Mouse (Mus musculus) intestine, postnatal 0 days (tissue): ENCODE measurements around the gene 4931422A03Rik. TPM values are rescaled to one million over a fixed set of nuclear protein-coding genes. Genes with fewer than 3 reads are reported as not detected.
A peak's percentile ranks its signal among the peaks of the same experiment; 100 is the strongest.
"Not testable (repeated sequence)": the region's sequence is repeated elsewhere in the genome, so short reads cannot be mapped to it uniquely, and the experiment has no call there.

ENCODE experiments used
- ATAC-seq: fragments of 200-750 bp; cut with Nextera tagmentation; 2 replicates; pipeline ENCODE4 v1.8.0; 2017; ENCODE audit warnings: mild to moderate bottlenecking, moderate TSS enrichment, moderate library complexity
- H3K27ac ChIP-seq: fragments of 300-500 bp; sonication (generic); 2 replicates; pipeline ENCODE4 v1.5.1; 2014; ENCODE audit warnings: mild to moderate bottlenecking, low read depth, low read length, moderate library complexity
- H3K27me3 ChIP-seq: fragments of 300-500 bp; sonication (generic); replicated peaks from 2 replicates; pipeline ENCODE4 v1.6.1; 2014; ENCODE audit warnings: low read length, mixed read lengths; ENCODE audit not compliant: control insufficient read depth, insufficient read depth
- H3K36me3 ChIP-seq: fragments of 300-500 bp; sonication (generic); 2 replicates; pipeline ENCODE4 v1.6.1; 2014; ENCODE audit warnings: mild to moderate bottlenecking, moderate library complexity; ENCODE audit not compliant: control insufficient read depth, insufficient read depth
- H3K4me1 ChIP-seq: fragments of 300-500 bp; sonication (generic); replicated peaks from 2 replicates; pipeline ENCODE4 v1.6.1; 2014; ENCODE audit warnings: antibody characterized with exemption, low read length, mixed read lengths; ENCODE audit not compliant: control insufficient read depth, insufficient read depth
- H3K4me2 ChIP-seq: fragments of 300-500 bp; sonication (generic); replicated peaks from 2 replicates; pipeline ENCODE4 v1.6.1; 2014; ENCODE audit warnings: low read depth, mild to moderate bottlenecking, moderate library complexity
- H3K4me3 ChIP-seq: fragments of 300-500 bp; sonication (generic); 2 replicates; pipeline ENCODE4 v1.5.1; 2014; ENCODE audit warnings: low read depth, low read length
- H3K9ac ChIP-seq: fragments of 300-500 bp; sonication (generic); 2 replicates; pipeline ENCODE4 v1.6.1; 2014; ENCODE audit warnings: mild to moderate bottlenecking, low read depth, low read length
- H3K9me3 ChIP-seq: fragments of 300-500 bp; sonication (generic); 2 replicates; pipeline ENCODE4 v1.6.1; 2016; ENCODE audit warnings: mixed run types; ENCODE audit not compliant: control insufficient read depth
- CTCF ChIP-seq: sonication (generic); IDR thresholded peaks from 2 replicates; pipeline ENCODE4 v1.5.1; 2016; ENCODE audit warnings: low read depth, mild to moderate bottlenecking, control low read depth, antibody characterized with exemption, moderate library complexity
- WGBS: fragments of 180-500 bp; shearing (Covaris S2); extraction: QIAGEN DNeasy Blood & Tissue Kit; methylation state at CpG from one replicate; pipeline ENCODE4 v1.1.7; 2014; 5-methylcytosine and 5-hydroxymethylcytosine counted together
- polyA plus RNA-seq: library from polyadenylated mRNA; unstranded; fragments of >200 nt; fragmentation: Nextera tagmentation; extraction: Ambion mirVana; gene quantifications from 2 replicates; pipeline ENCODE4 v1.2.1, GENCODE M21; 2015

Gene 4931422A03Rik
- polyA plus RNA-seq, 1 experiment from 2014 or later: 0.83 TPM

GRCm38 (mm10) chr2:104032056-104032455, 3.9 kb upstream of the 4931422A03Rik start:
- Histone ChIP-seq H3K27ac (no peak overlapping the region), H3K4me3 (no peak overlapping the region), H3K27me3 (no peaks in the 10 kb centered on the region), H3K36me3 (peaks cover 14% of the 10 kb centered on the region), H3K4me2 (no peak overlapping the region), H3K9ac (no peak overlapping the region), H3K9me3 (no peaks in the 10 kb centered on the region), H3K4me1 (no peaks in the 10 kb centered on the region)
- no peak for TF ChIP-seq CTCF
- ATAC-seq: no peak
- 69% methylated on average over 3 of the region's 3 CpGs for WGBS

DNA sequence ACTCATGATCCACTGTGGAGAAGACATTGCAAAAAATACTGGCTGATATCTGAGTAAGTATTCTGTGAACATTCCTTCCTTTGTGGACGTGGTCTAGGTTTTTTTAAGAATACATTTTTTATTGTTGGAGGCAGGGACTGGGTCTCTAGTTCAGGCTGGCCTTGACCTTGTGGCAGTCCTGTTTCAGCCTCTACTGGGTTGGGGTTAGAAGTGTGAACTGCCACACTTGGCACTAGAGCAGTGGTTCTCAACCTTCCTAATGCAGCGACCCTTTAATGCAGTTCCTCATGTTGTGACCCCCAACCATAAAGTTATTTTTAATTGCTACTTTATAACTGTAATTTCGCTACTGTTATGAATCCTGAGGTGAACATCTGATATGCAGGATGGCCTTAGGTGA, 2.2 kb upstream of the 4931422A03Rik start:
- no peak overlapping the region for H3K4me2 ChIP-seq
- TF ChIP-seq CTCF: no peak

DNA sequence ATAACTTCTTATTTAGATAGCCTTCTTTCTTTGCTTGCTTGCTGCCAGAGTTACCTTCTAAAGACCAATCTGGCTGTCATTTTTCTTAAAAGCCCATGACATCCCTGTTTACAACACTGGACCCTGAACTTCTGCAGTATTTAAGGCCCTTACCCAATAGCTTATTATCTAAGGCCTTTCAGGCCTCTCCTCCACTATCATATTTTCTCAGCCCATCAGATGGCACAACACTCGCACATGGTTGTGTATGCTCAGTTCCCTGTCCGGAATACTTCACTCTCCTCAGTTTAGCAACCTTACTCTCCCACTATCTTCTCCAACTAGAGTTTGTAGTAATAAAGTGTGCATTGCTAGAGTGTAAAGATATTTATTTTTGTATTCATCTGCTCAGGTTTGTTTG, 913 bp upstream of the 4931422A03Rik start:
- Histone ChIP-seq H3K36me3 (peaks cover 4% of the 10 kb centered on the region; the same call in 1 of the 2 replicates), H3K4me2 (peak overlapping the region; percentile 76), H3K9ac (no peak overlapping the region), H3K4me1 (no peaks in the 10 kb centered on the region), H3K4me3 (peak overlapping the region; percentile 92; the same call in 1 of the 2 replicates), H3K9me3 (no peaks in the 10 kb centered on the region), H3K27ac (no peak overlapping the region), H3K27me3 (no peaks in the 10 kb centered on the region)
- TF ChIP-seq CTCF: no peak
- no peak for ATAC-seq
- WGBS: 43% methylated on average over 2 of the region's 2 CpGs

More for the DNA sequence above, 2.2 kb upstream of the 4931422A03Rik start:
- no peak for ATAC-seq
- no peaks in the 10 kb centered on the region for H3K27me3 ChIP-seq
- 82% methylated on average over 3 of the region's 3 CpGs for WGBS
- peaks cover 7% of the 10 kb centered on the region; the same call in 1 of the 2 replicates for H3K36me3 ChIP-seq
- H3K9ac ChIP-seq: no peak overlapping the region
- H3K9me3 ChIP-seq: no peaks in the 10 kb centered on the region
- no peaks in the 10 kb centered on the region for H3K4me1 ChIP-seq
- no peak overlapping the region for H3K27ac ChIP-seq
- H3K4me3 ChIP-seq: no peak overlapping the region

- Histone ChIP-seq H3K27me3 (no peaks in the 10 kb centered on the region), H3K9ac (peak within 1 kb of the TSS; percentile 91), H3K36me3 (no peaks in the 10 kb centered on the region), H3K4me3 (peak within 1 kb of the TSS; percentile 92), H3K4me2 (peak within 1 kb of the TSS; percentile 76), H3K9me3 (no peaks in the 10 kb centered on the region), H3K4me1 (no peaks in the 10 kb centered on the region), H3K27ac (peak within 1 kb of the TSS; percentile 30; the same call in 1 of the 2 replicates)
- under 1% methylated on average over 37 of the region's 44 CpGs for WGBS
- TF ChIP-seq CTCF: peak; percentile 63
- peak; percentile 95 for ATAC-seq
These were observed 563 bp downstream of the 4931422A03Rik start, which contains the start of gene Fbxo3 for GRCm38 (mm10) chr2:104027458-104028138. Gene Fbxo3 (plus strand): TSS chr2:104027721.

- no peaks in the 10 kb centered on the region for H3K27me3 ChIP-seq
- 92% methylated on average over 4 of the region's 4 CpGs for WGBS
- H3K4me1 ChIP-seq: no peaks in the 10 kb centered on the region
- no peak for ATAC-seq
- no peaks in the 10 kb centered on the region for H3K36me3 ChIP-seq
- TF ChIP-seq CTCF: no peak
- H3K4me2 ChIP-seq: no peak overlapping the region
- H3K9me3 ChIP-seq: no peaks in the 10 kb centered on the region
- no peak overlapping the region for H3K9ac ChIP-seq
- H3K27ac ChIP-seq: no peak overlapping the region
- H3K4me3 ChIP-seq: no peak overlapping the region
These were observed 3.5 kb downstream of the 4931422A03Rik start for GRCm38 (mm10) chr2:104024656-104025055.

DNA sequence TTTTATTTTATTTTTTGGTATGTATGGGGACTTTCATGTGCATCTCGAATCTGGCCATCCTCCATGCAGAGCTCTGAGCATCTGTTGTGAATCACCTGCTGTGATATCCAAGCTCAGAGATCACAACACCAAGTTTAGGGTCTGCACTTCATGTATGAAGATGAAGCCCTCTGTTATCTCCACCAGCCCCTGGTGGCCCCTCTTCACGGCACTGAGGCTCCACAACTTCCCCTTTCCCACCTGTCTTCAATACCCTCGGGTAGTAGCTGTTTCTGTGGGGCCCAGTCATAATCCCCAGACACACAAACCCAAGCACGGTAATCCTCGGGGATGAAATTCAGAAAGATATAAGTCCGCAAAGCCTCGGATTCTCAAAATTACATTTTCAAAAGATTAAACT, 5.1 kb downstream of the 4931422A03Rik start:
- no peak for ATAC-seq
- Histone ChIP-seq H3K4me2 (no peak overlapping the region), H3K27me3 (no peaks in the 10 kb centered on the region), H3K9me3 (no peaks in the 10 kb centered on the region), H3K9ac (no peak overlapping the region), H3K27ac (no peak overlapping the region), H3K4me1 (no peaks in the 10 kb centered on the region), H3K36me3 (no peaks in the 10 kb centered on the region), H3K4me3 (no peak overlapping the region)
- WGBS: 76% methylated on average over 7 of the region's 7 CpGs
- no peak for TF ChIP-seq CTCF

GRCm38 (mm10) chr2:104008853-104009252, 19.3 kb downstream of the 4931422A03Rik start:
- WGBS: 84% methylated on average over 3 of the region's 3 CpGs
- not testable (repeated sequence) for H3K9ac ChIP-seq, H3K4me1 ChIP-seq, H3K36me3 ChIP-seq, H3K4me2 ChIP-seq, H3K9me3 ChIP-seq, ATAC-seq, H3K4me3 ChIP-seq, H3K27ac ChIP-seq, H3K27me3 ChIP-seq
